Mouse (Mus musculus): ENCODE data around the gene Neu2.

DNA sequence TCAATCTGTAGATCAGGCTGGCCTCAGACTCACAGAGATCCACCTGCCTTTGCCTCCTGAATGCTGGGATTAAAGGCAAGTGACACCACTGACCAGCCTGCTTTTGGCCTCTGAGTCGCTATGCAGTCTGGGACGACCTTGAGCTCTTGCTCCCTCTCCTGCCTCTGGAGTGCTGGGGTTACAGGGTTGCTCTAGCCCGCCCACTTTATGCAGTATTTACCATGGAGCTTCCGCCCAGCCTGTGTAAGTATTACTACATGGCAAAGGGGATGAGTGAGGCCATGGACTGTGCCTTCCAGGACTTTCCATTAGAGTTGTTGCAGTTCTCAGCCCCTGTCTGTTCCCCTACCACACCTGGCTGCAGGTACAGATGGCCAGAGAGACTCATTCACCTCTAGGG is 22.7 kb downstream of the Neu2 start:
- TF ChIP-seq CTCF (IDR thresholded peaks at IDR 0.05; ENCODE audit: insufficient read depth, low read depth, low read length) (no peak), POLR2A (IDR thresholded peaks at IDR 0.05; ENCODE audit: insufficient read depth, low read depth, low read length) (no peak)

All from olfactory bulb, adult 2 months (tissue).